In genomic region chr1:184832211-184832610, GRCm38 (mm10) we compare ENCODE assay signal across 9 mouse cellular contexts. TPM values are rescaled to one million over a fixed set of nuclear protein-coding genes. Genes with fewer than 3 reads are reported as not detected.
DNase-seq lines count a peak whose midpoint lies in the region; ATAC-seq and TF ChIP-seq lines count a peak whose summit lies in the region.
"Had no signal": no experiment of that assay in that cellular context is flagged by ENCODE, and none has a peak within 500 bp of the region (broad histone marks: within the 10 kb centered on the region; RNA-seq: fewer than 3 reads in every experiment).

No protein-coding gene starts in this region.

- no peaks in the 10 kb centered on the region for H3K27me3 ChIP-seq in cerebellum, adult 2 months (ENCODE audit: control insufficient read depth, insufficient read depth, low read length)
- no peaks in the 10 kb centered on the region for H3K27me3 ChIP-seq in midbrain, embryonic 11.5 days (ENCODE audit: control insufficient read depth, insufficient read depth, low read length)
- H3K27me3 ChIP-seq in midbrain, embryonic 15.5 days (replicated peaks), result no peaks in the 10 kb centered on the region
- H3K27me3 ChIP-seq in splenic B cell, adult 2 months (ENCODE audit: control insufficient read depth, insufficient read depth, low read length, poor library complexity, severe bottlenecking), result no peaks in the 10 kb centered on the region

- no peak overlapping the region for H3K27ac ChIP-seq in cerebellum, adult 2 months (ENCODE audit: insufficient read depth, low read length)
- H3K27ac ChIP-seq in midbrain, embryonic 11.5 days (ENCODE audit: low read depth, low read length), result no peak overlapping the region
- H3K27ac ChIP-seq in midbrain, embryonic 15.5 days, result no peak overlapping the region

- ATAC-seq in midbrain, embryonic 11.5 days (ENCODE audit: low FRiP score), result no peak
- no peak for ATAC-seq in midbrain, embryonic 15.5 days (replicated peaks)

- WGBS in cerebellum, adult 2 months, result 84% methylated on average over 10 of the region's 10 CpGs
- WGBS in midbrain, embryonic 11.5 days, result 84% methylated on average over 10 of the region's 10 CpGs
- WGBS in midbrain, embryonic 15.5 days, result 83% methylated on average over 10 of the region's 10 CpGs

- TF ChIP-seq POLR2A in cerebellum, adult 2 months (IDR thresholded peaks at IDR 0.05; ENCODE audit: borderline replicate concordance, insufficient read depth, low read length), result no peak
- TF ChIP-seq POLR2A in brain, embryonic 14.5 days (IDR thresholded peaks at IDR 0.05; ENCODE audit: borderline replicate concordance, extremely low read depth, insufficient read depth, insufficient read length, poor library complexity, severe bottlenecking), result no peak

- H3K4me1 ChIP-seq in cerebellum, adult 2 months (ENCODE audit: control insufficient read depth, insufficient read depth, low read length), result no peaks in the 10 kb centered on the region
- no peaks in the 10 kb centered on the region for H3K4me1 ChIP-seq in midbrain, embryonic 11.5 days (ENCODE audit: control insufficient read depth, insufficient read depth, low read length)
- H3K4me1 ChIP-seq in midbrain, embryonic 15.5 days, result peaks cover 5% of the 10 kb centered on the region; the same call in 1 of the 2 replicates

- intact Hi-C loops in left cerebral cortex, postnatal 10 days (cut with DNase I), result no loop called here

- H3K9me3 ChIP-seq in midbrain, embryonic 11.5 days (ENCODE audit: control insufficient read depth, low read length), result no peaks in the 10 kb centered on the region
- no peaks in the 10 kb centered on the region for H3K9me3 ChIP-seq in midbrain, embryonic 15.5 days

- no peak overlapping the region for H3K4me2 ChIP-seq in midbrain, embryonic 11.5 days
- H3K4me2 ChIP-seq in midbrain, embryonic 15.5 days, result no peak overlapping the region

- H3K9ac ChIP-seq in midbrain, embryonic 11.5 days (ENCODE audit: low read length), result no peak overlapping the region
- H3K9ac ChIP-seq in midbrain, embryonic 15.5 days, result no peak overlapping the region

- no peak overlapping the region for H3K4me3 ChIP-seq in cerebellum, adult 2 months (replicated peaks; ENCODE audit: insufficient read depth, low read depth, low read length)
- no peak overlapping the region for H3K4me3 ChIP-seq in midbrain, embryonic 11.5 days (ENCODE audit: low read depth, low read length)
- H3K4me3 ChIP-seq in midbrain, embryonic 15.5 days, result no peak overlapping the region

- peaks cover 2% of the 10 kb centered on the region; the same call in 1 of the 2 replicates for H3K36me3 ChIP-seq in midbrain, embryonic 11.5 days (ENCODE audit: control insufficient read depth, insufficient read depth, low read length)
- H3K36me3 ChIP-seq in midbrain, embryonic 15.5 days (replicated peaks), result peaks cover 6% of the 10 kb centered on the region; the same call in 1 of the 2 replicates
- peaks cover 8% of the 10 kb centered on the region for H3K36me3 ChIP-seq in splenic B cell, adult 2 months (ENCODE audit: control insufficient read depth, insufficient read depth, low read length, poor library complexity, severe bottlenecking)

- TF ChIP-seq CTCF in cerebellum, adult 2 months (IDR thresholded peaks at IDR 0.05; ENCODE audit: borderline replicate concordance, insufficient read depth, low read depth, low read length), result peak; percentile 11; the same call in 1 of the 2 replicates
- peak; percentile 37; the same call in 1 of the 2 replicates for TF ChIP-seq CTCF in brain, embryonic 14.5 days (IDR thresholded peaks at IDR 0.05; ENCODE audit: borderline replicate concordance, extremely low read depth, insufficient read depth, insufficient read length)

- no peak for DNase-seq in cerebellum, adult 2 months
- DNase-seq in cerebellum, postnatal 14 days, result no peak
- peak; percentile 80 for DNase-seq in midbrain, embryonic 11.5 days (ENCODE audit: low spot score, missing footprints)
- no peak for DNase-seq in brain, embryonic 14.5 days (ENCODE audit: low read depth)
- DNase-seq in splenic B cell, adult 2 months (ENCODE audit: low read depth, low spot score), result peak; percentile 53
- DNase-seq in left cerebral cortex, postnatal 10 days (ENCODE audit: extremely low spot score in 1 of 2, low spot score in 2 of 2), result no peak
- no peak for DNase-seq in MN1 (ENCODE audit: low spot score)

RNA-seq across cellular contexts. Expression of gene Marc2, which starts 14.0 kb away (rescaled TPM):
- polyA plus RNA-seq in cerebellum, adult 2 months (2012; rRNA removed), result 64.9 and 76.3 TPM in 2 replicates
- polyA plus RNA-seq in midbrain, embryonic 11.5 days (2014; fragmentation: Nextera tagmentation; extraction: Ambion mirVana), result 107 and 110 TPM in 2 replicates
- 96.7 and 117 TPM in 2 replicates for polyA plus RNA-seq in midbrain, embryonic 15.5 days (2015; fragmentation: Nextera tagmentation; extraction: Ambion mirVana)
- polyA plus RNA-seq in brain, embryonic 14.5 days (2012; rRNA removed), result 43.8 and 44.1 TPM in 2 replicates
- 10 to 100 TPM; 96.8 to 98.6 TPM for total RNA-seq in left cerebral cortex, postnatal 10 days (2021)

RNA-seq across cellular contexts. Expression of gene Marc1, which starts 21.1 kb away (rescaled TPM):
- polyA plus RNA-seq in cerebellum, adult 2 months (2012; rRNA removed), result 0.16 TPM in 1 of 2 replicates, not detected in the other
- not detected in 2 replicates for polyA plus RNA-seq in midbrain, embryonic 11.5 days (2014; fragmentation: Nextera tagmentation; extraction: Ambion mirVana)
- polyA plus RNA-seq in midbrain, embryonic 15.5 days (2015; fragmentation: Nextera tagmentation; extraction: Ambion mirVana), result 0.13 TPM in 1 of 2 replicates, not detected in the other
- 0.10 and 0.33 TPM in 2 replicates for polyA plus RNA-seq in brain, embryonic 14.5 days (2012; rRNA removed)
- not detected for total RNA-seq in left cerebral cortex, postnatal 10 days (2021)
- total RNA-seq: heart, postnatal 25 days had no signal

RNA-seq across cellular contexts. Expression of gene C130074G19Rik, which starts 50.8 kb away (rescaled TPM):
- 6.0 and 7.4 TPM in 2 replicates for polyA plus RNA-seq in cerebellum, adult 2 months (2012; rRNA removed)
- 0.50 and 0.52 TPM in 2 replicates for polyA plus RNA-seq in midbrain, embryonic 11.5 days (2014; fragmentation: Nextera tagmentation; extraction: Ambion mirVana)
- polyA plus RNA-seq in midbrain, embryonic 15.5 days (2015; fragmentation: Nextera tagmentation; extraction: Ambion mirVana), result 0.84 and 1.2 TPM in 2 replicates
- polyA plus RNA-seq in brain, embryonic 14.5 days (2012; rRNA removed), result 4.4 and 7.8 TPM in 2 replicates
- 10 to 100 TPM; 13.3 to 15.0 TPM for total RNA-seq in left cerebral cortex, postnatal 10 days (2021)

Comparison
In these comparisons a context has a peak if more than half of its experiments do, and no peak if none do; other contexts are left out.
1. DNase-seq: peak in midbrain, embryonic 11.5 days (single experiment) and splenic B cell, adult 2 months (single experiment); none in cerebellum, adult 2 months (0 of 2), cerebellum, postnatal 14 days (0 of 2), brain, embryonic 14.5 days (single experiment), left cerebral cortex, postnatal 10 days (0 of 2) and MN1 (single experiment).